ENCODE assay signal across 26 mouse cellular contexts in the genomic region with DNA sequence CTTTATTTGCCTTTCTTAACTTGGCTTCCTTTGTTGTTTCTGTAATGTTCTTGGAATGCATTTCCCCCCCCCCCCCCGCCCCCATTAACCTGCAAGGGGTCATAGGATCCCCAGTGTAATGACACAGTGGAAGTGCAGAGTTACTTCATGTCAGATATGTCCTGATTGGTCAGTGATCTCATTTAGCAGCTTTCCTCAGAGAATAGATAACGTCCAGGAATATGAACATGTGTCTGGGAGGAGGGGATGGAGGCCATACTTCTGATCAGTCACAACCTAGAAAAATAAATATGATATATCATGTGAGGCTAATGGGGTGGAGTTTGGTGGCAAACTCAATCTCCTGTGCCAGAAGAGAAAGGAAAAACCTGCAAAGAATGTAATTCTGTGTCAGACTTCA. TPM values are rescaled to one million over a fixed set of nuclear protein-coding genes. Genes with fewer than 3 reads are reported as not detected.
DNase-seq lines count a peak whose midpoint lies in the region; ATAC-seq lines count a peak whose summit lies in the region.
"Had no signal": no experiment of that assay in that cellular context is flagged by ENCODE, and none has a peak within 500 bp of the region (broad histone marks: within the 10 kb centered on the region; RNA-seq: fewer than 3 reads in every experiment).

No protein-coding gene starts in this region.

- no peak overlapping the region for H3K4me2 ChIP-seq in embryonic facial prominence, embryonic 14.5 days (ENCODE audit: low read depth, low read length)
- H3K4me2 ChIP-seq in heart, embryonic 16.5 days (ENCODE audit: low read depth, low read length), result no peak overlapping the region
- H3K4me2 ChIP-seq: embryonic facial prominence, embryonic 15.5 days; heart, embryonic 12.5 days; heart, embryonic 15.5 days; hindbrain, embryonic 12.5 days; hindbrain, embryonic 15.5 days; intestine, embryonic 15.5 days had no signal

- H3K4me1 ChIP-seq in embryonic facial prominence, embryonic 14.5 days (ENCODE audit: control insufficient read depth, insufficient read depth, low read length), result peaks cover 2% of the 10 kb centered on the region; the same call in 1 of the 2 replicates
- peaks cover 28% of the 10 kb centered on the region for H3K4me1 ChIP-seq in embryonic facial prominence, embryonic 10.5 days
- 0 out of 2 replicates have a peak, but pooled peaks cover 2% of the 10 kb centered on the region for H3K4me1 ChIP-seq in heart, embryonic 16.5 days (ENCODE audit: control insufficient read depth, insufficient read depth, low read length)
- peaks cover 17% of the 10 kb centered on the region for H3K4me1 ChIP-seq in brown adipose tissue, adult 24 weeks (ENCODE audit: control insufficient read depth, insufficient read depth, insufficient read length, low read length)
- H3K4me1 ChIP-seq: embryonic facial prominence, embryonic 15.5 days; heart, embryonic 15.5 days; hindbrain, embryonic 15.5 days; intestine, embryonic 15.5 days had no signal

- H3K27me3 ChIP-seq in embryonic facial prominence, embryonic 14.5 days (replicated peaks; ENCODE audit: control insufficient read depth, insufficient read depth, low read length), result no peaks in the 10 kb centered on the region
- no peaks in the 10 kb centered on the region for H3K27me3 ChIP-seq in embryonic facial prominence, embryonic 10.5 days (replicated peaks; ENCODE audit: low read depth, poor library complexity, severe bottlenecking)
- no peaks in the 10 kb centered on the region for H3K27me3 ChIP-seq in heart, embryonic 16.5 days (ENCODE audit: control insufficient read depth, insufficient read depth, low read length)
- H3K27me3 ChIP-seq: CH12.LX; embryonic facial prominence, embryonic 15.5 days; heart, embryonic 12.5 days; heart, embryonic 15.5 days; hindbrain, embryonic 12.5 days; hindbrain, embryonic 15.5 days; intestine, embryonic 15.5 days had no signal

- 31% methylated on average over 2 of the region's 2 CpGs for WGBS in embryonic facial prominence, embryonic 14.5 days
- WGBS in embryonic facial prominence, embryonic 10.5 days, result 44% methylated on average over 2 of the region's 2 CpGs
- WGBS in heart, embryonic 16.5 days, result 31% methylated on average over 2 of the region's 2 CpGs

- no peak overlapping the region for H3K4me3 ChIP-seq in embryonic facial prominence, embryonic 14.5 days (ENCODE audit: low read depth, low read length)
- H3K4me3 ChIP-seq in embryonic facial prominence, embryonic 10.5 days, result no peak overlapping the region
- H3K4me3 ChIP-seq in heart, embryonic 16.5 days (ENCODE audit: low read length), result no peak overlapping the region
- H3K4me3 ChIP-seq in brown adipose tissue, adult 24 weeks (ENCODE audit: insufficient read depth, low read depth, low read length), result no peak overlapping the region
- H3K4me3 ChIP-seq: embryonic facial prominence, embryonic 15.5 days; heart, embryonic 12.5 days; heart, embryonic 15.5 days; hindbrain, embryonic 12.5 days; hindbrain, embryonic 15.5 days; intestine, embryonic 15.5 days had no signal

- peak; percentile 36 for DNase-seq in embryonic facial prominence, embryonic 14.5 days (ENCODE audit: low spot score)
- no peak for DNase-seq in embryonic facial prominence, embryonic 10.5 days (ENCODE audit: low spot score)
- no peak for DNase-seq in heart, adult 9 months (ENCODE audit: low spot score in 2 of 2)
- DNase-seq in ovary, postnatal 36 days (ENCODE audit: low spot score), result no peak
- DNase-seq: adrenal gland, adult 2 months; adrenal gland, postnatal 14 days; B cell, adult 2 months; cerebellum, adult 11-12 months; cerebellum, adult 8-10 months; cerebellum, postnatal 10 days; cerebellum, postnatal 36 days; embryo, embryonic 11 days; forebrain, postnatal 0 days; gastrocnemius, postnatal 36 days; kidney, adult 11 months had no signal

- no peaks in the 10 kb centered on the region for H3K9me3 ChIP-seq in embryonic facial prominence, embryonic 14.5 days (ENCODE audit: control insufficient read depth, low read length)
- H3K9me3 ChIP-seq in embryonic facial prominence, embryonic 10.5 days, result no peaks in the 10 kb centered on the region
- H3K9me3 ChIP-seq in heart, embryonic 16.5 days (replicated peaks; ENCODE audit: control insufficient read depth, low read length), result no peaks in the 10 kb centered on the region
- H3K9me3 ChIP-seq: embryonic facial prominence, embryonic 15.5 days; G1E; heart, embryonic 12.5 days; heart, embryonic 15.5 days; hindbrain, embryonic 12.5 days; hindbrain, embryonic 15.5 days; intestine, embryonic 15.5 days had no signal

- no peak overlapping the region for H3K9ac ChIP-seq in embryonic facial prominence, embryonic 14.5 days (ENCODE audit: low read depth, low read length)
- H3K9ac ChIP-seq in heart, embryonic 16.5 days (ENCODE audit: low read length), result no peak overlapping the region
- H3K9ac ChIP-seq: embryonic facial prominence, embryonic 15.5 days; forebrain, postnatal 0 days; heart, embryonic 12.5 days; heart, embryonic 15.5 days; hindbrain, embryonic 12.5 days; hindbrain, embryonic 15.5 days; intestine, embryonic 15.5 days had no signal

- ATAC-seq in embryonic facial prominence, embryonic 14.5 days (ENCODE audit: low read depth), result peak; percentile 55
- 0 out of 2 replicates have a peak, but pooled peaks have one; percentile 28 for ATAC-seq in heart, embryonic 16.5 days (replicated peaks; ENCODE audit: extremely low read depth, insufficient read depth, low FRiP score)
- ATAC-seq: forebrain, embryonic 14.5 days; forebrain, postnatal 0 days; intestine, embryonic 15.5 days had no signal

- peaks cover 15% of the 10 kb centered on the region; the same call in 1 of the 2 replicates for H3K36me3 ChIP-seq in embryonic facial prominence, embryonic 14.5 days (ENCODE audit: control insufficient read depth, insufficient read depth, low read length)
- H3K36me3 ChIP-seq in embryonic facial prominence, embryonic 10.5 days (replicated peaks), result peaks cover 43% of the 10 kb centered on the region
- peaks cover 15% of the 10 kb centered on the region for H3K36me3 ChIP-seq in heart, embryonic 16.5 days (ENCODE audit: control insufficient read depth, insufficient read depth)
- H3K36me3 ChIP-seq: G1E; hindbrain, embryonic 12.5 days; hindbrain, embryonic 15.5 days; intestine, embryonic 15.5 days had no signal

- H3K27ac ChIP-seq in embryonic facial prominence, embryonic 14.5 days (replicated peaks; ENCODE audit: low read depth, low read length), result no peak overlapping the region
- H3K27ac ChIP-seq in embryonic facial prominence, embryonic 10.5 days (replicated peaks), result no peak overlapping the region
- H3K27ac ChIP-seq in heart, embryonic 16.5 days (ENCODE audit: low read length), result no peak overlapping the region
- peak overlapping the region; percentile 97 for H3K27ac ChIP-seq in brown adipose tissue, adult 24 weeks (replicated peaks; ENCODE audit: low read depth, low read length)
- H3K27ac ChIP-seq: embryonic facial prominence, embryonic 15.5 days; heart, embryonic 15.5 days; hindbrain, embryonic 12.5 days; hindbrain, embryonic 15.5 days; intestine, embryonic 15.5 days had no signal

RNA-seq across cellular contexts. Expression of a gene that starts 37.6 kb away (rescaled TPM):
- 137 and 142 TPM in 2 replicates for polyA plus RNA-seq in embryonic facial prominence, embryonic 14.5 days (2014; fragmentation: Nextera tagmentation; extraction: Ambion mirVana)
- 59.0 and 64.5 TPM in 2 replicates for polyA plus RNA-seq in embryonic facial prominence, embryonic 10.5 days (2016; fragmentation: Nextera tagmentation; extraction: Ambion mirVana)
- polyA plus RNA-seq in heart, embryonic 16.5 days (2015; fragmentation: Nextera tagmentation; extraction: Ambion mirVana), result 91.9 and 96.2 TPM in 2 replicates
- polyA plus RNA-seq in brown adipose tissue, adult 24 weeks (2012; ENCODE audit: insufficient read depth, insufficient read length, missing spikeins), result 45.2 and 56.6 TPM in 2 replicates
- polyA plus RNA-seq: G1E had no signal
